Mouse (Mus musculus) heart, embryonic 12.5 days (tissue): ENCODE data around the gene Clstn2. TPM values are rescaled to one million over a fixed set of nuclear protein-coding genes. Genes with fewer than 3 reads are reported as not detected.

Source experiments
- ATAC-seq: fragments of 200-750 bp; cut with Nextera tagmentation; 2 replicates; pipeline ENCODE4 v1.8.0; 2017; ENCODE audit warnings: moderate TSS enrichment, moderate library complexity; ENCODE audit not compliant: insufficient number of reproducible peaks, low FRiP score
- H3K27ac ChIP-seq: fragments of 300-500 bp; sonication (generic); 2 replicates; pipeline ENCODE4 v1.5.1; 2016; ENCODE audit warnings: mild to moderate bottlenecking, moderate library complexity; ENCODE audit not compliant: poor library complexity, severe bottlenecking
- H3K27me3 ChIP-seq: fragments of 300-500 bp; sonication (generic); replicated peaks from 2 replicates; pipeline ENCODE4 v1.6.1; 2016; ENCODE audit warnings: mild to moderate bottlenecking, moderate library complexity
- H3K36me3 ChIP-seq: fragments of 300-500 bp; sonication (generic); 2 replicates; pipeline ENCODE4 v1.6.1; 2016; ENCODE audit warnings: mild to moderate bottlenecking, moderate library complexity
- H3K4me1 ChIP-seq: fragments of 300-500 bp; sonication (generic); replicated peaks from 2 replicates; pipeline ENCODE4 v1.6.1; 2016; ENCODE audit warnings: mild to moderate bottlenecking
- H3K4me2 ChIP-seq: fragments of 300-500 bp; sonication (generic); 2 replicates; pipeline ENCODE4 v1.6.1; 2016; ENCODE audit warnings: mild to moderate bottlenecking, moderate library complexity
- H3K4me3 ChIP-seq: fragments of 300-500 bp; sonication (generic); 2 replicates; pipeline ENCODE4 v1.5.1; 2016; ENCODE audit warnings: mild to moderate bottlenecking
- H3K9ac ChIP-seq: fragments of 300-500 bp; sonication (generic); 2 replicates; pipeline ENCODE4 v1.6.1; 2016; ENCODE audit warnings: mild to moderate bottlenecking, moderate library complexity
- H3K9me3 ChIP-seq: fragments of 300-500 bp; sonication (generic); replicated peaks from 2 replicates; pipeline ENCODE4 v1.6.1; 2016; ENCODE audit warnings: mild to moderate bottlenecking, moderate library complexity
- WGBS: fragments of 180-500 bp; shearing (Covaris S2); methylation state at CpG from one replicate; pipeline ENCODE4 v1.1.7; 2016; 5-methylcytosine and 5-hydroxymethylcytosine counted together
- polyA plus RNA-seq: library from polyadenylated mRNA; unstranded; fragments of >200 nt; fragmentation: Nextera tagmentation; extraction: Ambion mirVana; gene quantifications from 2 replicates; pipeline ENCODE4 v1.2.1, GENCODE M21; 2016

Gene Clstn2
- polyA plus RNA-seq, 1 experiment from 2014 or later, result 1.2 TPM

DNA sequence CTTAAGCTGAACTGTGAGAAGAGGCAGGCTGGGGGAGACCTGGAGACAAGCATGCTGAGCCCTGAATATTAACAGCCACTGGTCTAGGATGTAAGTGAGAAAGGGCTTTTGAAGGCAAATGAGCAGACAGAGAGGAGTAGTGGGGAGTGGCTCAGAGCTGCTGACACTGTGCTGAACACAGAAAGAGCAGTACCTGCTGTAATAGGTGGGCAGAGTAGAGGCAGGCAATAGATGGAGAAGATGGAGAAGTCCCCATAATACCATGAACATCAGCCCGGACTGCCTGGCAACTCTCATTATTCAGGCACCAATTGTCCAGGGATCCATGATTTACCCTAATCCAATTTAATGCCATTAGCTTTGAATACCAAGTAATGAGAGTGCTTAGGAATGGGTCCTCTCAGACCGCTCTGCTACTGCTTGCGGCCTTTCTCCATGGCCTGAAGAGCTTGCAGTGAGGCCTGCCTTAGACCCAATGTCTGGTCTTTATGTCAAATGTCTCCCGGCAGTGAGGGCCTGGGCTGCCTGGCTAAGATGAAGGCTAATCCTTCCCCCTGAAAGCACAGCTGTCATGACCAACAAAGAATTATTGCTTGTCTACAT is 329.0 kb downstream of the Clstn2 start:
- H3K27me3 ChIP-seq, result peaks cover 44% of the 10 kb centered on the region
- no peak overlapping the region for H3K27ac ChIP-seq
- no peaks in the 10 kb centered on the region for H3K36me3 ChIP-seq
- 90% methylated on average over 4 of the region's 4 CpGs for WGBS
- no peak for ATAC-seq
- peaks cover 6% of the 10 kb centered on the region for H3K4me1 ChIP-seq
- H3K4me3 ChIP-seq, result no peak overlapping the region
- no peak overlapping the region for H3K9ac ChIP-seq
- H3K9me3 ChIP-seq, result no peaks in the 10 kb centered on the region
- no peak overlapping the region for H3K4me2 ChIP-seq

DNA sequence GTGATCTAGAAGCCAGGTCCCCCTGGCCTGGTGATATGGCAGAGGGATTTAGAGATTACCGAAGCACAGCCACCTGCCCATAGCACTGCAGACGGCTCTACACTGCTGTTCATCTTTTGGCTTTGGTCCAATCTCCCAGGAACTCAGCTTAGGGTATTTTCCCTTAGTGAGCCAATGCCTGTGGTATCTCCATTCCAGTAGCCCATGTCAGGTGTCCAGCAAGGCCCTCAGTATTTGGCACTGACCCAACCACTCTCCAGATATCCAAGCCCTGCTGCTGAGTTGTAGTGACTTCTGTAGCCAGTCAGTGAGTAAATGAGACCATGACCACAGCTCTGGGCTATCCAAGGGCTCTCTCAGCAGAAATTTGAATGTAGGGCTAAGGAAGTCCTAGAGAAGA is 330.0 kb downstream of the Clstn2 start:
- ATAC-seq, result peak; percentile 72; the same call in 1 of the 2 replicates
- Histone ChIP-seq H3K27me3 (peaks cover 50% of the 10 kb centered on the region), H3K4me3 (no peak overlapping the region), H3K9me3 (no peaks in the 10 kb centered on the region), H3K9ac (no peak overlapping the region), H3K4me1 (peaks cover 6% of the 10 kb centered on the region), H3K27ac (no peak overlapping the region), H3K4me2 (no peak overlapping the region), H3K36me3 (no peaks in the 10 kb centered on the region)
- WGBS, result 51% methylated on average over 2 of the region's 2 CpGs

DNA sequence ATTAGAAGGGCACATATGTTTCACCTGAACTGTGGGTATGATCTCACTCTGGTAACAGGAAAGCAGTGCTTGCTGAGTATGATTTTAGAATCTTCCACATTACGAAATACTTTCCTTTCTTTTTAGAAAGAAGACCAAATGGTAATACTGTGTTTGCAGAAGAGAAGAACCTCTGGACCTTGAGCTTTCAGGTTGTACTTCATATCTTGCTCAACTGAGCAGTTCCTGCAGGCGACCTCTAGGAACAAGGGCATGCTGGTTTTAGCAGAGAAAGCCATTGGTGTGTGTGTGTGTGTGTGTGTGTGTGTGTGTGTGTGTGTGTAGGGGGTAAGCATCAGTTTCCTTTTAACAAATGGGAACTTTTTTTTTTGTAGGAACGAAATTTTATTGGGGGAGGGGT is 333.0 kb downstream of the Clstn2 start:
- Histone ChIP-seq H3K27ac (no peak overlapping the region), H3K4me2 (no peak overlapping the region), H3K9ac (no peak overlapping the region), H3K36me3 (no peaks in the 10 kb centered on the region), H3K4me1 (peaks cover 6% of the 10 kb centered on the region), H3K9me3 (no peaks in the 10 kb centered on the region), H3K4me3 (no peak overlapping the region), H3K27me3 (peaks cover 50% of the 10 kb centered on the region)
- no peak for ATAC-seq
- WGBS, result 75% methylated on average over 3 of the region's 3 CpGs

GRCm38 (mm10) chr9:97699020-97699419 is 334.0 kb downstream of the Clstn2 start:
- Histone ChIP-seq H3K4me1 (peaks cover 6% of the 10 kb centered on the region), H3K9ac (no peak overlapping the region), H3K27ac (no peak overlapping the region), H3K4me2 (no peak overlapping the region), H3K9me3 (no peaks in the 10 kb centered on the region), H3K4me3 (no peak overlapping the region), H3K27me3 (peaks cover 43% of the 10 kb centered on the region), H3K36me3 (no peaks in the 10 kb centered on the region)
- ATAC-seq, result no peak
- WGBS, result 78% methylated on average over 2 of the region's 2 CpGs

GRCm38 (mm10) chr9:97698071-97698470 is 334.9 kb downstream of the Clstn2 start:
- WGBS, result 84% methylated on average over 10 of the region's 10 CpGs

DNA sequence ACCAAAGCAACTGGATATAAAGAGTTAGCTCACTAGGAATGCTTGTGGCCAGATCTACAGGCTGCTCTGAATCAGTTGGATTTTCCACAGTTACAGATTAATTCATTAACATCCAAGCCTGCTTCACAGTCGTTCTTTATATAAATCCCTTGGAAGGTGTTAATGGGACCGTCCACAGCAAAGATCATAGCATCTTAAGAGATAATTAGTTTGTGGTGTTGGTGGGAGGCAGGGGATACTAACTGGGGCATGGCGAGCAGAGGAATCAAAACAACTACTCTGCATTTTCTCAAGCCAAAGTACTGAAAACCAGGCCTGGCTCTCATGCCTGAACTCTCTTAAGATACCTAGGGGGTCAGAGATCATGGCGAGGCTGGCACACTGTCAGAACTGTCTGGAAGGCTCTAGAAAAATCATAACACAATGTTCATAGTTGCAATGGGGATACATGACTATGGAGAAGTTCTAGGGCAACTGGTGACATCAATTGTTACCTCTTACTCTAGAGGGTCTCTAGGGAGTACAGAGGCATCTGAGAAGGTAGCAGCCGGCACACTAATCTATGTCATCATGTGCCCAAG is 336.2 kb downstream of the Clstn2 start:
- ATAC-seq, result no peak
- Histone ChIP-seq H3K9ac (no peak overlapping the region), H3K27ac (no peak overlapping the region), H3K9me3 (no peaks in the 10 kb centered on the region), H3K4me3 (no peak overlapping the region), H3K27me3 (peaks cover 34% of the 10 kb centered on the region), H3K4me1 (no peaks in the 10 kb centered on the region), H3K4me2 (no peak overlapping the region), H3K36me3 (no peaks in the 10 kb centered on the region)
- 61% methylated on average over 5 of the region's 5 CpGs for WGBS

More at GRCm38 (mm10) chr9:97698071-97698470, 334.9 kb downstream of the Clstn2 start:
- no peaks in the 10 kb centered on the region for H3K9me3 ChIP-seq
- peaks cover 6% of the 10 kb centered on the region for H3K4me1 ChIP-seq
- ATAC-seq, result no peak
- H3K4me2 ChIP-seq, result no peak overlapping the region
- H3K9ac ChIP-seq, result no peak overlapping the region
- H3K27me3 ChIP-seq, result peaks cover 38% of the 10 kb centered on the region
- no peak overlapping the region for H3K4me3 ChIP-seq
- no peaks in the 10 kb centered on the region for H3K36me3 ChIP-seq
- no peak overlapping the region for H3K27ac ChIP-seq

- Histone ChIP-seq H3K4me1 (no peaks in the 10 kb centered on the region), H3K9ac (no peak overlapping the region), H3K27ac (no peak overlapping the region), H3K36me3 (no peaks in the 10 kb centered on the region), H3K9me3 (no peaks in the 10 kb centered on the region), H3K4me2 (no peak overlapping the region), H3K4me3 (no peak overlapping the region), H3K27me3 (peaks cover 28% of the 10 kb centered on the region)
- 47% methylated on average over 1 of the region's 1 CpGs for WGBS
- no peak for ATAC-seq
These were observed 337.7 kb downstream of the Clstn2 start for GRCm38 (mm10) chr9:97695278-97695677.

DNA sequence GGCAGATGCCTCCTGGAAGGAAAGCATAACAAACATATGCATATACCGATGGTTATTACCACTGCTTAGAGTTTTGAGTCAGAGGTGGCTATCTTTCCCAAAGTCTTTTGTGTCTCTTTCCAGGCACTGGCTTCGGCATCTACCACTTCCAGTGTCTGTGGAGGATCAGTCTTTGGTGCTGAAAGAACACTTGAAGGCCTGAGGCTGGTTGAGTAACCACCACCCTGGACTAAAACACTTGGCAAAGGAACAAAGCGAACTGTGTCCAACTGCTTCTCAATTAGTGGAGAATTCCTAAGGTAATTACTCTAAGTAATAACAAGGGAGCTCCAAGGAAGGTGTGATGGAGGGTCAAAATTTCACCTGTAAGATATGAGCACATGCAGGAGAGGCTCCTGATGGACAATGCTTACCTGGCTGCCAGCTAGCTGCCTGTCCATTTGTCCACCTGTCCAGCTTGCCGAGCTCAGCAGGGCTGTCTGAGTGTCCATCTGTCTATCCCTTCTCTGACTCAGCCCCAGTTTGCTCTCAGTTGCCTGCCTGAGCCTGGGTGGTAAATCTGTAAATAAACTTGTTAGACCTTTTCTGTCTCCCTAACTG is 346.1 kb downstream of the Clstn2 start:
- Histone ChIP-seq H3K4me1 (no peaks in the 10 kb centered on the region; the same call in 1 of the 2 replicates), H3K9ac (no peak overlapping the region), H3K4me3 (no peak overlapping the region), H3K4me2 (no peak overlapping the region), H3K27ac (no peak overlapping the region), H3K27me3 (0 out of 2 replicates have a peak, but pooled peaks cover 3% of the 10 kb centered on the region), H3K9me3 (no peaks in the 10 kb centered on the region), H3K36me3 (no peaks in the 10 kb centered on the region)
- no peak for ATAC-seq
- 57% methylated on average over 4 of the region's 4 CpGs for WGBS

GRCm38 (mm10) chr9:97685664-97686063 is 347.3 kb downstream of the Clstn2 start:
- no peak for ATAC-seq

GRCm38 (mm10) chr9:97679878-97680277 is 353.1 kb downstream of the Clstn2 start:
- no peak overlapping the region for H3K9ac ChIP-seq
- no peak overlapping the region for H3K27ac ChIP-seq
- H3K36me3 ChIP-seq, result no peaks in the 10 kb centered on the region
- no peaks in the 10 kb centered on the region for H3K4me1 ChIP-seq
- no peak for ATAC-seq
- no peaks in the 10 kb centered on the region for H3K9me3 ChIP-seq
- 0 out of 2 replicates have a peak, but pooled peaks cover 7% of the 10 kb centered on the region for H3K27me3 ChIP-seq
- H3K4me2 ChIP-seq, result no peak overlapping the region
- H3K4me3 ChIP-seq, result no peak overlapping the region

More at GRCm38 (mm10) chr9:97685664-97686063, 347.3 kb downstream of the Clstn2 start:
- no peaks in the 10 kb centered on the region for H3K9me3 ChIP-seq
- no peaks in the 10 kb centered on the region for H3K27me3 ChIP-seq
- H3K36me3 ChIP-seq, result no peaks in the 10 kb centered on the region
- no peaks in the 10 kb centered on the region; the same call in 1 of the 2 replicates for H3K4me1 ChIP-seq
- no peak overlapping the region for H3K4me2 ChIP-seq
- H3K4me3 ChIP-seq, result no peak overlapping the region
- H3K9ac ChIP-seq, result no peak overlapping the region
- WGBS, result 74% methylated on average over 4 of the region's 4 CpGs
- H3K27ac ChIP-seq, result no peak overlapping the region

- Histone ChIP-seq H3K27ac (no peak overlapping the region), H3K9me3 (no peaks in the 10 kb centered on the region), H3K4me3 (no peak overlapping the region), H3K36me3 (no peaks in the 10 kb centered on the region), H3K27me3 (0 out of 2 replicates have a peak, but pooled peaks cover 7% of the 10 kb centered on the region), H3K4me1 (no peaks in the 10 kb centered on the region), H3K4me2 (no peak overlapping the region), H3K9ac (no peak overlapping the region)
- WGBS, result 73% methylated on average over 4 of the region's 4 CpGs
- ATAC-seq, result no peak
These were observed 353.9 kb downstream of the Clstn2 start for GRCm38 (mm10) chr9:97679106-97679505.
